Mouse (Mus musculus) cerebellum, adult 8-10 months (tissue): ENCODE data around the gene Tctex1d4.

Experiments
- DNase-seq: peaks from one replicate; pipeline ENCODE4 v3.0.0; 2022

Gene Tctex1d4

DNA sequence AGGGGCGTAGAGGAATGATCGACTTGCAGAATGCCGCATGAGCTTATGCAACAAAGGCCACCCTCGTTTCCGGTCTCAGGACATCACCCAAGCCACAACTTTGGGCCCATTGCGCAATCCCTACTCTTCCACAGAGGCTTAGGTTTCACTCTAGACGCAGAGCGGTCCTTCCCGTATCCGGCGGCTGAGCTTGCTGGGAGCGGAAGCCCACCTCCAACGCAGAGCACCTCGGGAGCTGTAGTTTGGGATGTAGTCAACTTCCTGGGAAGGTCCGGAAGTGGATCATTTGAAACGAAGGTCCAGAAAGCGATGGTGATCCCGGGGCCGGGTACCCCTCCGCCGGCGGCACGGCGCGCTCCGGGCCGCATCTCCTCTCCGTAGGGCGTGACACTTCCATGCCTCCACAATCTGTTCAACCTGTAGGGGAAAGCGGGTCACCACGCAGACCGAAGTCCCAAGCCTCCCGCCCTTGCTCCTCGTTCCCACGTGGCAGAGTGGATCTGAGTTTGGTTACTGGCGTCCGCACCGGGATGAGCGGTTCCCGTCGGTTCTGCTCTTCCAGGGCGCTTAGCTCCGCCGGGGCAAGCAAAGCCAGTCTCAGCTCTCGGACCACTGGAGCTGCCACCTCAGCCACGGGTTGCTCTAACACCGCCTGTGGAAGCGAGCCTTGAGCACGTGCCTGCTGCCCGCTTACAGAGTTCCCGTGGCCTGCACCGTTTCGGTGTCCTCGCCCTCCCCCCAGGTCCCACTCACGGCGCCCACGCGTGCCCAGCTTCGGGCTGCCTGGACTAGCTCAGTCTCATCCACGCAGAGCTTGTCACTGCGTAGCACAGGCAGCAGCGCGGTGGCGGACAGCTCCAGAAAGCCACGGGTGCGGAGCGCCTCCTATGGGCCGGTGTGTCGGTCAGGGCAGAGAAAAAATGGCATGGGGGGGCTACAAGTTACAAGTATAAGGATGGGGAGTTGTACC is 5.9 kb upstream of the Tctex1d4 start:
- DNase-seq: peak; percentile 87

DNA sequence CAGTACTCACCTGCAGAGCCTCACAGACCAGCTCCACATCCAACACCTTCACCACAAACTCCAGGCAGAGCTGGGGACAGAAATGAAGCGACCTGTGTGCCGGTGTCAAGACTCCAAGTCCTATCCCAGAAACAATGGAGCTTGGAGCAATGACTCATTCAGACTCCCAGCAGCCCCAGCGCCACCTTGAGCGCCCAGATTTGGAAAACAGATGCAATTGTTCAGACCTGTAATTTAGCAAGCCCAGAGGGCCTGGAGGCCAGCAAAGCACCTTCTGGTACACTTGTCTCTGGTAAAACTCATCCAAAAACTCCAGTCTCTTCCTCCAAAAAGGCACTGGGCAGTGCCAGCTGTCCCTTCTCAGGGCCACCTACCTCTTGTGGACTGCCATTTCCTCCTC is 4.4 kb upstream of the Tctex1d4 start:
- no peak for DNase-seq

DNA sequence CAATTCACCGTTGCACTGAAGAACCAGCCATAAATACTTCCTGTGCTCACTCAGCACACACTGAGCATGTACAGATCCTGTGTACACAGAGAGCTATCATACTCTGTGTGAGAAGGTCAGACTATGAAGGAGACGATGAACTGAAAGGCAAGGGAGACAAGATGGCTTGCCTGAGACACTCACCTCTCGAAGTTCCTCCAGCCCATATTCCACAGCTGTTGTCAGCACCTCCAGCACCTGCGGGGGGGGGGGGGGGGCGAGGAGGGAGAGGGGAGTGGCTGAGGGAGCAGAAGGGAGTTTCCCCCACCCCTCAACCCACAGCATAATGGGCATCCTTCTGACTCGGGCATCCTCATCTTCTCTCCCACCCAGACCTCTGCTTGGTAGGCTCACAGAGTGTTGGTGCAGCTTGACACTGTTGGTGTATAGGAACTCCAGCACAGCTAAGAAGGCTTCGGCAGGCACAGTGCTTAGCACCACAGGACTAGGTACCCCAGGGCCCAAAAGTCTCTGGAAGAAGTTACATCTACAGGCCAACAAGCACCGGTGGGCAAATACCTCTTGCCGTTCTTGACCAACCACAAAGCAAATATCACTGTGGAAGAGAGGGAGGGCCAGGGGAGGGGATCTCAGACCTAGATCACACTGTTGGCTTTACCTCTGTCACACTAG is 2.9 kb upstream of the Tctex1d4 start:
- no peak for DNase-seq

DNA sequence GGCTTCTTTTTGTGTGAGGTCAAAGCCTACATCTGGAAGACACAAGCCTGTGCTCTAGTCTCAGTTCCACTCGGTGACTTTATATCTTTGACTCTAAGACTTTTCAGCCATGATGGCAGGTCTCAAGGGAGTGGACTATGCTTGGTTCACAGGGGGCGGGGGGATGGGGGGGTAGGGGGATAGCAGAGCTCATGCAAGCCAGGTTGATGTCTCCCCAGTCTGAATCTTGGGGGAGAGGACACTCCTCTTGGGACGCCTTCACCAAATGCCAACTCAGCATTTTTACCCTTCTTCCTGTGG is 2.4 kb upstream of the Tctex1d4 start:
- DNase-seq: no peak

DNA sequence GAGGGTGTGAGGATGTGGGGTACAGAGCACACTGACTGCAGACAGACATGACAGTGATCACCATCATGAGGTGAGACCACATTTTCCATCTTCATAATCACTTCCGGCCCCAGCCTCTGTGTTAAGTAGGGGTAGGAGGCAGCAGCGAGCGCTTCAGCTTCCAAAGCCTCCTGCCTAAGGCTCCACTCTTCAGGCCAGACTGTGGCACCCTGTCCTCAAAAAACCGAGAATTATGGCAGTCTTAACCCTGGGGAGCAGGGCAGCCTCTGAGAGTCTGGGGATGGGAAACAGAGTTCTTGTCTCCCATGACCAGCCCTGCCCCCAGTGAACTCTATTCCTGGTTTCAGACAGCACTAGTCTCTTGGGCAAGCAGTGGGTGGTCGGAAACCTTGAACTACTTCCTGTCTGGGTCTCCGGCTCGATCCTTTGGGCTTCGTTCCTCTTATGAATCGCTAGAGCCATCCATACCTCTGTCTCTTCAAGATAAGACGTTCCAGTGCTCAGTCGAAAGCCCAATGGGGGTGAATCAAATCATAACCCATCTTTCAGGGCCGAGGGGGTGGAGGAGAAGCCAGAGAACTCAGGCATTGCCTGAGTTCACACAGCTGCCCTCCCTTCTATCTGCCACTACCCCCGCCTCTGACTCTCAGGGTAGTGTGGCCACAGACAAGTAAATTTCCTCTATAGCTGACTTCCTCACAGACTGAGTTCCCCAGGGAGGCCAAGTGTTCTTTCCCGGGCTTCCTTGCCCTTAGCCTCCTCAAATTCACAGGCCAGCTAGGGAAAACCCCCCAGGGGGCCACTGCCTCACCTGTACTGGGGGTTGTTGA is 1.9 kb upstream of the Tctex1d4 start:
- no peak for DNase-seq

DNA sequence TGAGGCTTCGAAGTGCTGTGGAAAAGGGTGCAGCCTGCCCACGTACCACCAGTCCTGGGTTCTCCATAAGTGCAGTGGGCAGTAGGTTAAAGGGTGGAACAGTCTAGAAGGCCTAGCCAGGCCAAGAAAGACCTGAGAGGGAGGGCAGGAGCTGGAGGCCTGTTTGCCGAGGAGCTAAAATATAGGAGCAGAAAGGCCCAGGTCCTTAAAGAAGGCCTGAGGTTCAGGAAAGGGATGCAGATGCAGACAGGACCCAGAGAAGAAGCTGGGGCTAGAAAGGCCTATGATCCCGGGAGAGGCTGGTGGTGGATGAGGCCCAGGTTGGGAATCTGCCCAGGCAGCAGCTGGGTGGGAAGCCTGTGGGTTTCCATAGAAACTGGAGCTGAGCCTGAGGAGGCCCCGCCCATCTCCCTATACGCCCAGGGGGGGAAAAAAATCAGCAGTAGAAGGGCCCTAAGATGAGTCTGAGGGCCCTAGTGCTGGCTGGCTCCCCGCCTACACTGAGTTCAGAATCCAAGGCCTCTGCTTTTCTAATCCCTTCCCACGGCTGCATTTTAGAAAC is 1.2 kb upstream of the Tctex1d4 start, which contains the start of gene Btbd19:
Gene Btbd19 (minus strand): TSS at position 378 of the 562 bp plus-strand sequence.
- DNase-seq: no peak

DNA sequence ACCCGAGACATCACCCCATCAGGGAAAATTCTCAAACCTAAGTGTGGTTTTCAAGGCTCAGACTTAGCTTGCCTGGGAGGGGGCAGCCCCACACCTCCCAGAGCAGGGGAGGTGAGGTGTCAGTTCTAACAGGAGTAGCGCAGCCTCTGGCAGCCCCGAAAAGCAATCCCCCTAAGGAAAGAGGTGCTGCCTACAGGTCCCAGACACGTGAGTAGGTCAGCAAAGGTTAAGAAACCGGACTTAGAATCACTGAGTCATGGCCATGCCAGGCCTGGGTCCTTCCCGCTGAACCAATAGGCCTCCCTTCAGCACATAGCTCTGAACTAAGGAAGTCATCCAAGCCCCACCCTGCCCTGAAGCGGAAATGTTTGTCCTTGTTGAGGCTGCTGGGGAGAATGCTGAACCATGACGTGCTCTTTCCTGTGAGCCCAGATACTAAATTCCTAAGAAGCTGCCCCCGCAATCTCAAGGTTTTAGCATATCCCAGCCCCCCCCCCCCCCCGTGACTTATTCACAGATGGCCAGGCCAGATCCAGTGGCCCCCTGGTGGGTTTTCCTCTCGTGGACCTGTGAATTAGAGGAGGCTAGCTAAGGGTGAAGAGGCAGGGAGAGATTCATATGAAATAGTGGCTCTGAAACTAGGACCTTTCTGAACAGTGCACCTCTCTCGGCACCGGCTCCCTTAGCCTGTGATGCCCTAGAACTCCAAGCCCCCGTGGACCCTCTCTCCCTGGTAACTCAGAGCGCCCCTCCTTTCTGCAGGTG is 502 bp upstream of the Tctex1d4 start:
- no peak for DNase-seq

DNA sequence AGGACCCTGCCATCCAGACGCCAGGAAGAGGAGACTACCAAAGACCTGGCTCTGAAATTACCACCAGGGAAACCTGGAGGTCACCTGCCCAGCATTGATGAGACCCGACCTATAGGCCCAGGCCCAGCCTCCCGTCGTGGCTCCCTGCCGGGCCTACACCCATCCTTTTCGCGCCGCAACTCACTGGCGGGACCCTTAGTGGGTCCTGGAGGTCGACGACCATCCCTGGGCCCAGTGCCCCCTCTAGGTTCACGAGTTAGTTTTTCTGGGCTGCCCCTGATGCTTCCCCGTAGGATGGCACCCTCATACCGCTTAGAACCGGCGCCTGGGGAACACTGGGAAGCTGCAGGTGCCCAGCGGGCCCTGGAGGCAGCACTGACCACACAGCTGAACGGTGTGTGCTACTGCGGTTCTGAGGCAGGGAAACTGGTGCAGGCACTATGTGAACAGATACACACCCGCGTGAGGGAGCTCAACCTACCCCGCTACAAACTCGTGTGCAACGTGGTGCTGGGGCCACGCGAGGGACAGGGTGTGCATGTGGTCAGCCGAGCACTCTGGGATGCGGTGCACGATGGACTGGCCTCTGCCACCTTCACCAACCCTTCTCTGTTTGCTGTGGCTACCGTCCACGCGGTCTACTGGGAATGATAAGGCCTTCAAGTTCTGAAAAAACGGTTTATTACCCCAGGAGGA is 1.5 kb downstream of the Tctex1d4 start:
- DNase-seq: no peak

DNA sequence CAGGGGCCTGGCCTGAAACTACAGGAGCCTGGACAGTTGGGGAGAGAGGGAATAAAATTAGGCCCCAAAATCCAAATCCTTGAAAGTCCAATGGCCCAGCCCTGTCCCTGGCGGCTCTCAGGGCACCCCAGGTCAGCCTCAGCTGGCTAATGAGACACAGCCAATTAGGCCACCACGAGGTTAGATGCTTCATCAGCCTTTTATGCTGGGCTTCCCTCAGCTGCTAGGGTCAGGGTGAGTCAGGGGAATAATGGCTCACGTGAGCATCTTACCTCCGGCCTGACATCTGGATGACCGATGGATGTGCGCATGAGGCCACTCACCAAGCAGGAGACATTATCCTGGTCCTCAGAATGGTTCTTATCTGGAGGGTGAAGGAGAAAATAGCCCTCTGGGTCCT is 4.2 kb downstream of the Tctex1d4 start:
- no peak for DNase-seq

DNA sequence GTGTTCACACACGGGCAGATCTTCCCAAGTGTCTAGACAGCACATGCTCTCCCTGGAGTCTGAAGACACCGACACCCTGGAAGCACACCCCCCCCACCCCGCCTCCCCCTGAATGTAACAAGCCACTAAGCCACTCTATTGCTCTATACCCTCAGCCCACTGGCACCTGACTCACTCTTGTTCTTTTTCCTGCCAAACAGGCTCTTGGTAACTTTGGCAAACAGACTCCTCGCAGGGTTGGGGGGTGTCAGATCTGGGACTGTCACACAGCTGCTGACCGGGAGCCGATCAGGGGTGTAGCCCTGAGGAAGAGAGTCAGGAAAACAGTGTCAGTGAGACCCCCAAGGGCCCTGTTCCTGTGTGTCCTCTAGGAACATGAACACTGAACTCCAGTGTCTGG is 4.6 kb downstream of the Tctex1d4 start:
- no peak for DNase-seq

DNA sequence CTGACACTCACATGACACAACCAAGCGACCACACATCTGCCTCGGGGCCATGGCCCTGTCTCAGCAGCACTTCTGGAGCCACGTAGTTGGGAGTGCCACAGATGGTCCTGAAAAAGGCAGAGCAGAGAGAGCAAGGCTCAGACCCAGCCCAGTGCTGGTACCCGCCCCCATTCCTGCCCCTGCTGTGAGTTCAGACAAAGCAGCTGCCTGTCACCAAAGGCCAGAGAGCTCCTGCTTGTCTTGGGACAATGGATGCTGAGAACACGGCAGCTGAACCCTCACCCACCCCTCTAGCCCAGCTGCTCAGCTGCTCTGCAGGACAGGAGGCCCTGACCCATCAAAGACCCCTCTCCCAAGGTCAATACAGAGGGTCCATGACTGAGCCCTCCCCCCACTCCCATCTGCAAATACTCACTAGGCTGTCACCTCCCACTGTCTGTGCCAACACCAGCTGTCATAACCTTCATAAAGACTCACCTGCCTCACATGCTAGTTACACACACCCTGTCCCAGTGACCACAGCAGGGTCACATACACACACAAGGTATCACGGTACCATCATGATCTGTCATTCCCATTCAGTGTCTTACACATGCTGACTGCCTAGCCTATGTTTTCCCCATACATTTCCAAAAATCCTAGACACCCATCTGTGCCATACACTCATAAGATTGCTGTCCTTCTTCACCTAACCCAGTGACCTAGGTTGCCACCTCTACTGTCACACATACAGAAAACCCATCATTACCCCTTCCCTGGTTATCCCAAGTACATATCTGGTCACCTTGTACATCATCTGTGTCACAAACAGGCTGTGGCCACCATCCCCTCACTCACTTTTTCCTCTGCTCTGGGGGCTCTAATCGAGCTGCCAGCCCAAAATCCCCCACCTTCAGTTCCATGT is 5.5 kb downstream of the Tctex1d4 start:
- DNase-seq: no peak

DNA sequence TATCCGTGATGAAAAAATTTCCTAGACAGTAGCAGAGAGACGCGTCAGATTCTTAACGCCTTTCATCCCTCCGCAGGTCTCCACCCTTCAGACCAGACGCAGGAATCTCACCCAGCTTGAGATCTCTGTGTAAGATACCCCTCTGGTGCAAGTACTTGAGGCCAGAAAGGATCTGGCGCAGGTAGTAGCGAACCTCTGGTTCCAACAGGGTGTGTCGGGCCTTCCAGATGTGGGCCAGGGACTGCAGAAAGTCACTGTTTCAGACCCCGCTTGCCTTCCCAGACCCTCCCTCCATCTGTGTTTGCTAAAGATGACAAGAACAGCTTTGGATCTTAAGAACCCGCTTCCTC is 6.2 kb downstream of the Tctex1d4 start:
- DNase-seq: no peak

DNA sequence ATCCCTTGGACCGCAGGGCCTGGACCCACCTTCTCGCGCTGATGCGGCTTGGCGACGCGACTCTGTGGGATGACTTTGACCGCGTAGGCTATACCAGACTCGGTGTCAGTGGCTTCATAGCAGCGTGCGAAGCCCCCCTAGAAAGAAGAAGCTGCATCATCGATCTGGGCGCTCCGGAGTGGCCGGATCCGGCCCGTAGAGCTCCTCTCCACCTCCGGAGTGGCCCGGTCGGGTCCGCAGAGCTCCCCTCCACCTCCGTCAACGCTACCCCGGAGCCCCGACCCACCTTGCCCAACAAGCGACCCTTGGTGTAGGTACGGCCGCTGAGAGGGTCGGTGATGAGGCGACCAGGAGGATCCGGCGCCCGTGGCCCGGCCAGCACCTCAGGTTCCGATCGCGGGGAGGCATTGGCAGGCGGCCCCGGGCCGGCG is 6.8 kb downstream of the Tctex1d4 start:
- DNase-seq: no peak

DNA sequence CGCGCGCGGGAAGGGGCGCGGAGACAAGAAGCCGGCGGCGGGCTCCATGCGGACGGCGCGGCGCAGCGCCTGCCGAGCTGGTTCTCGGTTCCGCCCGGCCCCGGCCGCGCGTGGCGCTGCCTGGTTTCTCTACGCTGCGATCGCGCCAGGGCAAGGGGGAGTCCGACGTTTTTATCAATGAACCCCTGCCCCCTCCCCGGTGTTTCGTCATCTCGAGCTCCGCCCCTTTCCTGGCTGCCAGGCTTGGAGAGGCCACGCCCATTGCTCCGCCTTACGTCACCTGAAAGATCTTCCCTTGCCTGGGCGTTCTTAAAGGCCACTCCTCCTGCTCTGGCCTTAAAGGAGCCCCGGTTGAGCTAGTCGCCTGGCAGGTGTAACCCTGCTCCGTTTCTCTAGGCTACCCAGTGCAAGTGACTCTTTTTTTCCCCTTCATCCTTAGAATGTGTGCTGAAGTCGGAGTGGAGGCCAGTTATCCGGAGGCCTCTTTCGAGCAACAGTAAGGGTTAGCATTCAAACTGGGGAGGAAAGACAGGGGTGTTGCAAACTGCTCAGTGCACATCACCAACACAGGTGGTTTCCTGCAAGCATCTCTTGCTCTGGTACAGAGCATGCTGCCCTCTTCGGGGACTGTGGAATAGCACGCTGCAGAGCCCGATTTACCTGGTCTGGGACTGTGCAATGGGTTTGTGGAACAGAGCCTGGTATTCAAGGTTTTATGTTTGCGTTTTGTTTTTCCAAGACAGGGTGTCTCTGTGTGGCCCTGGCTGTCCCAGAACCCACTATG is 7.4 kb downstream of the Tctex1d4 start, which contains the start of gene Plk3:
Gene Plk3 (minus strand): TSS at position 147 of the 784 bp plus-strand sequence.
- peak; percentile 99 for DNase-seq

DNA sequence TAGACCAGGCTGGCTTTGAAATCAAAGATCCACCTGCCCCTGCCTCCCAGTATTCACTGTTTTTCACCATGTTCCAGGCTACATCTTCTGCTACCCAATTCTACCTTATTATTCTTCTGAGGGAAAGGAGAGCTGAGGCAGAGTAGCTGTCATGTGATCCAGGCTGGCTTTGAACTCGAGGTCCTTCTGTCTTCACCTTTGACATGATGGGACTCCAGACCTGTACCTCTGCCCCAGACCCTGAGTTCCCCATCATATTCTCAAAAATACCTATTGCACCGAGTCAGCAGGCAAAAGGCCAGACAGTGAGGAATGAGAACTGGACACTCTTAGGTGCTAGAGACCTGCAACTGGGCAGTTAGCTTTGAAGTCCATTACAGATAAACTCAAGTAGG is 8.0 kb downstream of the Tctex1d4 start:
- no peak for DNase-seq

DNA sequence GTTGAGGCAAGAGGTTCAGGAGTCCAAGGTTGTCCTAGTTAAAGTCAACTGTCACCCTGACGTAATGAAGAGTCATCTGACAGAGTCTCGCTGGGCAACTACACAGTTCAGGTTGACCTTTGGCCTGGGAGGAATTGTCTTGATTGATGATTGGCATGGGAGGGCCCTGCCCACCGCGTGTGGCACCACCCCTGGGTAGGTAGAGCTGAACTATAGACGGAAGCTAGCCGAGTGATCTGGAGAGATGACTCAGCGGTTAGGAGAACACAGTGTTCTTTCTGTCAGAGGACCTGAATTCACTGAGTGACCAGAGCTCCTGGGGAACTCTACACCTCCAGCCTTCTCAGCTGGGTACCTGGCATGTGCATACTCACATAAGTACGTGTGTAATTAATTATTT is 9.4 kb downstream of the Tctex1d4 start:
- no peak for DNase-seq

DNA sequence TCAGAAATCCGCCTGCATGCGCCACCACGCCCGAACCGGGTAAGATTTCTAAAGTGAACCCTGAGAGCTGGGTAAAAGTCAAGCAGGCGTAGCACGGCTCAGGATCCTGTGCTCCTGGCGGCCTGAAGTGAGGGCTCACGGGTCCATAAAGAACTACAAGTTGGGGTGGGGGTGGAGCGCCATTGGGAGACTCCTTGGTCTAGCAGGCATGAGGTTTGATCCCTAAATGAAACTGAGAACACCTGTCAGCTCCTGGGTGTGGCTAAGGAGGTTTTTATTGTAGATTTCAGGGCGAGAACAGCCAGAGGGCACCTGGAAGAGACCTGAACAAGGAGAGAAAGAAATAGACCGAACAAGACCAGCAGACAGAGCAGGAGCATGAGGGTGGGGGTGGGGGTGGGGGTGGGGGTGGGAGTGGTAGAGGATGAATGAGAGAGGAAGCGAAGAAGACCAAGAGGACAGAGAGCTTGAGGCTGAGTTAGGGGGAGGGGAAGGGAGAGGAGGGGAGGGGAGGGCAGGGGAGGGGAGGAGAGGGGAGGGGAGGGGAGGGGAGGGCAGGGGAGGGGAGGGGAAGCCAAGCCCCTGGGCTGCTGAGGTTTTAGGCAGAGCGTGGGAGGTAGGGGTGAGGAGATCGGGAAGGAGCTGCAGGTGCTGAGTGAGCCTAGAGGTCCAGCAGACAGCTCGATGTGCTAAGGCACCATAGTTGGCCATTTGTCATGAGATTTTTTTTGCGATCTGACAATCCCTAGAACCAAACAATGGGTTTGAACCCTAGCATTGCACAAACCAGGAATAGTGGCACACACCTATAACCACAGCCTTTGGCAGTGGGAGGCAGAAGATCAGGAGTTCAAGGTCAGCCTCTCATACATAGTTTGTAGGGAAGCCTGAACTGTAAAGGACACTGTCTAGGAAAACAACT is 12.0 kb downstream of the Tctex1d4 start:
- no peak for DNase-seq

DNA sequence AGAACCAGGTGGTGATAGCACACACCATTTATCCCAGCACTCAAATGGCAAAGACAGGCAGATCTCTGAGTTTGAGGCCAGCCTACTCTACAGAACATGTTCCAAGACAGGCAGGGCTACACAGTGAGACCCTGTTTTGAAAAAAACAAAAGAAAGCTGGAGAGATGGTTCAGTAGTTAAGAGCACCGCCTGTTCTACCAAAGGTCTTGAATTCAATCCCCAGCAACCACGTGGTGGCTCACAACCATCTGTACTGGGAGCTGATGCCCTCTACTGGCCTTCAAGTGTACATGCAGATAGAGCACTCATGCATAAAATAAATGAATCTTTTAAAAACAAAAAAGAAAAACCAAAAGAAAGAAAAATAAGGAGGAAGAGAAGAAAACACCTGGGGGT is 12.6 kb downstream of the Tctex1d4 start:
- DNase-seq: no peak

DNA sequence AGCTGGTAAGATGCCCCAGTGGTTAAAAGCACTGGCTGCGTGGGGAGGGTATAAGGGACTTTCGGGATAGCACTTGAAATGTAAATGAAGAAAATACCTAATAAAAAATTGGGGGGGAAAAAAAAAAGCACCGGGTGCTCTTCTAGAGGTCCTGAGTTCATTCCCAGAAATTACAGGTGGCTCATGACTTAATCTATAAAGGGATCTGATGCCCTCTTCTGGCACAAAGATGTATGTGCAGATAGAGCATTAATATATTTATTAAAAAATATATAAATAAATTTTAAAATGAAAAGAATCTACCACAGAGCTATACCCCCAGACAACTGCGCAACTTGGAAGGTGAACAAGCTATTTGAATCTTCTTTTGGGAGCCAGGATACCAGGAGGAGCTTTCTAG is 14.0 kb downstream of the Tctex1d4 start:
- DNase-seq: no peak
